Mouse (Mus musculus) G1E (cell line): Measurements from ENCODE around the gene Tmem91.

Source experiments
- CTCF ChIP-seq: IDR thresholded peaks from 2 replicates; pipeline ENCODE4 v1.5.1; 2012; ENCODE audit warnings: low read depth, low read length, inconsistent platforms, mixed read lengths
- GATA1 ChIP-seq: IDR thresholded peaks from 2 replicates; pipeline ENCODE4 v1.6.1; 2012; ENCODE audit warnings: borderline replicate concordance, low read length, inconsistent platforms, mixed read lengths
- POLR2AphosphoS5 ChIP-seq: IDR thresholded peaks from 2 replicates; pipeline ENCODE4 v1.6.1; 2012; ENCODE audit warnings: low read depth, low read length, inconsistent platforms; ENCODE audit not compliant: insufficient replicate concordance
- TAL1 ChIP-seq: conservative IDR thresholded peaks from 2 replicates; pipeline ENCODE4 v1.6.1; 2012; ENCODE audit warnings: low read depth, low read length, inconsistent platforms, mixed read lengths

- TF ChIP-seq CTCF: no peak
- TF ChIP-seq GATA1: no peak
- no peak for TF ChIP-seq TAL1
- 0 out of 2 replicates have a peak, but pooled peaks have one; percentile 84 for TF ChIP-seq POLR2AphosphoS5
Observed at GRCm38 (mm10) chr7:25718788-25719417, 43.9 kb upstream of the Tmem91 start, which contains the start of gene Ccdc97.
